Mouse (Mus musculus): ENCODE measurements around the gene Olfr417.

DNA sequence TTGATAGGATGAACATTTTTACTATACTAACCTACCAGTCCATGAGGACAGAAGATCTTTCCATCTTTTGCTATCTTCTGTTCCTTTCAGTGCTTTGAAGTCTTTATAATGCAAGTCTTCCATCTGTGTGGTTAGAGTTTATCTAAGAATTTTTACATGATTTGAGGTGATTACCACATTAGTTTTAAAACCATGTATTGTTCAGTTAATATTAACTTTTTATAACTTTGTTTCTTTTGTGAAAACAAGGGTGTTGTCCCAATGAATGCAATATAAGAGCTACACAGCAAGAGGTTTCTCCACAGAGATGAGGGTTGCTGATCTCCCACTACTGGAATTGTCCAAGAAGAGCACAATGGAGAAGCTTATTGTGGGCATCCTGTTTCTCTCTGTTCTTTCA is 34.7 kb upstream of the Olfr417 start, which contains the start of gene Mptx1:
- TF ChIP-seq POLR2A (IDR thresholded peaks at IDR 0.05; ENCODE audit: insufficient read depth, low read length): no peak
- no peak for TF ChIP-seq CTCF (IDR thresholded peaks at IDR 0.05; ENCODE audit: low read depth, low read length)
- no peak for TF ChIP-seq EP300 (IDR thresholded peaks at IDR 0.05; ENCODE audit: insufficient read depth, low read depth, low read length)

Measured in ES-Bruce4 (cell line).